Mouse (Mus musculus) hindbrain, embryonic 14.5 days (tissue): ENCODE data around the gene Mrpl53. TPM values are rescaled to one million over a fixed set of nuclear protein-coding genes. Genes with fewer than 3 reads are reported as not detected.
A peak's percentile ranks its signal among the peaks of the same experiment; 100 is the strongest.

Experiments used
- ATAC-seq: fragments of 200-750 bp; cut with Nextera tagmentation; 2 replicates; pipeline ENCODE4 v1.8.0; 2017; ENCODE audit warnings: moderate number of reproducible peaks, mild to moderate bottlenecking, moderate TSS enrichment, moderate library complexity; ENCODE audit not compliant: low FRiP score
- DNase-seq: peaks from one replicate; pipeline ENCODE4 v3.0.0-alpha.2; 2015; ENCODE audit warnings: low spot score
- H3K27ac ChIP-seq: fragments of 300-500 bp; sonication (generic); 2 replicates; pipeline ENCODE4 v1.5.1; 2014; ENCODE audit warnings: mild to moderate bottlenecking, moderate library complexity
- H3K27me3 ChIP-seq: fragments of 300-500 bp; sonication (generic); 2 replicates; pipeline ENCODE4 v1.6.1; 2014; ENCODE audit warnings: mild to moderate bottlenecking, low read length, mixed read lengths; ENCODE audit not compliant: control insufficient read depth, insufficient read depth
- H3K36me3 ChIP-seq: fragments of 300-500 bp; sonication (generic); replicated peaks from 2 replicates; pipeline ENCODE4 v1.6.1; 2014; ENCODE audit not compliant: control insufficient read depth, insufficient read depth
- H3K4me1 ChIP-seq: fragments of 300-500 bp; sonication (generic); replicated peaks from 2 replicates; pipeline ENCODE4 v1.6.1; 2014; ENCODE audit warnings: antibody characterized with exemption, low read length, mixed read lengths; ENCODE audit not compliant: control insufficient read depth, insufficient read depth
- H3K4me2 ChIP-seq: fragments of 300-500 bp; sonication (generic); replicated peaks from 2 replicates; pipeline ENCODE4 v1.6.1; 2014; ENCODE audit warnings: mild to moderate bottlenecking, moderate library complexity
- H3K4me3 ChIP-seq: fragments of 300-500 bp; sonication (generic); replicated peaks from 2 replicates; pipeline ENCODE4 v1.5.1; 2014; ENCODE audit warnings: mild to moderate bottlenecking, low read length
- H3K9ac ChIP-seq: fragments of 300-500 bp; sonication (generic); 2 replicates; pipeline ENCODE4 v1.6.1; 2014
- H3K9me3 ChIP-seq: fragments of 300-500 bp; sonication (generic); 2 replicates; pipeline ENCODE4 v1.6.1; 2016; ENCODE audit warnings: low read length; ENCODE audit not compliant: control insufficient read depth
- WGBS: fragments of 180-500 bp; shearing (Covaris S2); extraction: QIAGEN DNeasy Blood & Tissue Kit; methylation state at CpG from one replicate; pipeline ENCODE4 v1.1.7; 2014; 5-methylcytosine and 5-hydroxymethylcytosine counted together
- polyA plus RNA-seq: library from polyadenylated mRNA; unstranded; fragments of >200 nt; fragmentation: Nextera tagmentation; extraction: Ambion mirVana; gene quantifications from 2 replicates; pipeline ENCODE4 v1.2.1, GENCODE M21; 2014

Mrpl53 gene
- polyA plus RNA-seq, 1 experiment from 2014 or later = 129 TPM

DNA sequence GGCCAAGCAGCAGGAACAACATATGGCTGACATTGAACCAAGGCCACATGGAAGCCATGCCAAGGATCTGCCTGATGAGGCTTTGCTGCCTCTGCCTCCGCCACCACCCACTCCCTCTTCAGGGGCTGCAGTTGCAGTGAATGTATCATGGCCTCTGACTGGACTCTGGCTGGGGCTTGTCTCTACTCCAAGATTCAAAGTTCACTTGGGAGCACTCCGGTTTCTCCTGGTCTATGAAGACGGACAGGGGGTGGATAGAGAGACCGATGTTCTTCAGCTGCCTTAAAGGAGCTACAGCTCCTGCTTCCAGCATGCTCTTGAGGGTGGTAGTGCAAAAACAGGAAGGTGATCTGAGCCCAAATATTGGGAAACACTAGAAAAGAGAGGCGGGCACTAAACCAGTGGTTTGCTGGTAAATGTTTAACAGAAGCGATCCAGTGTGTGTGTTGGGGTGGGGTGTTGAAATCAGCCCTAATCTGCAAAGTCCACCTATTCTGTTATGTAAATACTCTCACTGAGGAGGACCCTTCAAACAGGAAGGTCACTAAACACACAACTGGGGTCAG, 22.7 kb downstream of the Mrpl53 start:
- no peak for ATAC-seq
- WGBS = 81% methylated on average over 6 of the region's 6 CpGs
- H3K4me3 ChIP-seq = no peak overlapping the region
- H3K9ac ChIP-seq = no peak overlapping the region
- peaks cover 6% of the 10 kb centered on the region; the same call in 1 of the 2 replicates for H3K27me3 ChIP-seq
- no peak for DNase-seq
- no peaks in the 10 kb centered on the region for H3K4me1 ChIP-seq
- H3K4me2 ChIP-seq = no peak overlapping the region
- no peaks in the 10 kb centered on the region for H3K36me3 ChIP-seq
- no peaks in the 10 kb centered on the region for H3K9me3 ChIP-seq
- H3K27ac ChIP-seq = no peak overlapping the region

DNA sequence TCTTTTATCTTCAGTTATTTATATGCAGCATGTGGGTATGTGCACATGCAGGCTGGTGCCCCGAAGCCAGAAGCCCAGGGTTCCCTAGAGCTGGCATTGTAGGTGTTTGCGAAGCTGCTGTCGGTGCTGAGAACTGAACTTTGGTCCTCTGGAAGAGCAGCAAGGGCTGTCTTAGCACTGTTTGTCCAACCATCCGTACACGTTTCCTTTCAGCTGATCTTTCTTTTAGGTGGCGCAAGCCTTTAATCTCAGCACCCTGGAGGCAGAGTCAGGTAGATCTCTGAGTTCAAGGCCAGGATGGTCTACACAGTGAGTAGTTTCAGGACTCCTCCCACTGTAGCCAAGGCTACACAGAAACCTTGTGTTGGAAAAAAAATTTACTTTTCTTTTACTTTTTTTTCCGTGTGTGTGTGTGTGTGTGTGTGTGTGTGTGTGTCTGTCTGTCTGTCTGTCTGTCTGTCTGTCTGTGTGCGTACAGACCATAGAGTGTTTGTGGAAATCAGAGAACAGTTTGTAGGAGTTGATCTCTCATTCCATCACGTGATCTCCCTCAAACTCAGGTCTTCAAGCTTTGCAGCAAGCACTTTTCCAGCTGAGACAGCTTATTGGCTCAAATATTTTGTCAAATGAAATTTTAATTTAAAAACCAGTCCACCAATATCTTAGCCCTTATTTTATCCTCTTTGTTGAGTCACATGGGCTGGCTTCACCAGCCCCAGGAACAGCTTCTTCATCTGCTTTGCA, 23.5 kb downstream of the Mrpl53 start:
- no peak for ATAC-seq
- WGBS = 90% methylated on average over 9 of the region's 9 CpGs

DNA sequence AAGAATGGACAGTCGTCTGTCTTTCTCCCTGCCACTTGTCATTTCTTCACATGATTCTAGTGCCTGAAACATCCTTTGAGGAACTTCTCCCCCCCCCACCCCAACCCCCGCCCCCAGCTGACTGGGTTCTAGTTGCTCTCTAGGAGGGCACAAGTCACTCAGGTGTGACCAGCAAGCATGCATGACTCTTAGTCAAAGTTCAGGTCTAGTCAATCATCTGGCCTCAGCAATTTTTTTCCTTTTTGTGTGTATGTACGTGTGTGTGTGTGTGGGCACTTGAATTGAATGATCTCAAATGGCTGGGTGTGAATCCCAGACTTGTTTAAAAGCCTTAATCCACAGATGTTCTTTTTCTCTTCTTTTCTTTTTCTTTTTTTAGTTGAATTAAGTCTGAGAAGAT, 25.4 kb downstream of the Mrpl53 start:
- ATAC-seq = no peak
- Histone ChIP-seq H3K4me2 (no peak overlapping the region), H3K4me1 (peaks cover 18% of the 10 kb centered on the region), H3K36me3 (no peaks in the 10 kb centered on the region), H3K4me3 (no peak overlapping the region), H3K9ac (no peak overlapping the region), H3K27me3 (peaks cover 6% of the 10 kb centered on the region; the same call in 1 of the 2 replicates), H3K9me3 (no peaks in the 10 kb centered on the region), H3K27ac (no peak overlapping the region)
- no peak for DNase-seq
- WGBS = 70% methylated on average over 3 of the region's 3 CpGs

More for the DNA sequence above, 23.5 kb downstream of the Mrpl53 start:
- no peaks in the 10 kb centered on the region for H3K36me3 ChIP-seq
- H3K9ac ChIP-seq = no peak overlapping the region
- H3K4me2 ChIP-seq = no peak overlapping the region
- H3K4me3 ChIP-seq = no peak overlapping the region
- H3K4me1 ChIP-seq = peaks cover 5% of the 10 kb centered on the region; the same call in 1 of the 2 replicates
- H3K27ac ChIP-seq = no peak overlapping the region
- no peak for DNase-seq
- no peaks in the 10 kb centered on the region for H3K9me3 ChIP-seq
- H3K27me3 ChIP-seq = peaks cover 6% of the 10 kb centered on the region; the same call in 1 of the 2 replicates

DNA sequence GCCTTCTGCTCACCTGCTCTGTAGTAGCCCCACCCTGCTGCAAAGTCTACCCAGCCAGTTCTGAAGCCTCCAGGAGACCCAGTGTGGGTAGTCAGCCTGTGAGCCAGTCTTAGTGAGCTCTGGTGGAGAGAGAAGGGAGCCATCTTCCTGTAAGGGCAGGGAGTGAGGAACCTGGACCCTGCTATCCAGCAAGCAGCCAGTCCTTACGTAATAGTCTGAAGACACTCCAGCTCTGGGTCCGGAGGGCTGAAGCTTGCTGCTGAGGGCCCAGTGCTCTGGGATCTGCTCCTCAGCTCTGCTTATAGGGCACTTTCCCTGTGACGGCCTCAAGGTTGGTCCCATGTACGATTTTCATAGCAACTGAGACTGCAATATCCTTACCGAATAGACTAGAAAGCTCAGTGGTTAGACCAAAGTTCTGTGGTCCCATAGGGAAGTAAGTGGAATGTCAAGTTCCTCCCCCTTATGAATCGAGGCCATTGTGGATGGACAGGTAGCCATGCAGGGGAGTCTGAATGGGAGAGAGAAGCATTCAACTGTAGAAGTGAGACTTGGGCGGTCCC, 26.2 kb downstream of the Mrpl53 start, which contains the start of gene Rtkn:
Gene Rtkn, plus strand, starts transcription at position 513 of the 563 bp plus-strand sequence.
- Histone ChIP-seq H3K9ac (peak within 1 kb of the TSS; percentile 45), H3K27ac (peak within 1 kb of the TSS; percentile 89; the same call in 1 of the 2 replicates), H3K36me3 (no peaks in the 10 kb centered on the region), H3K27me3 (peaks cover 6% of the 10 kb centered on the region; the same call in 1 of the 2 replicates), H3K4me1 (peaks cover 18% of the 10 kb centered on the region), H3K4me2 (peak within 1 kb of the TSS; percentile 59), H3K4me3 (peak within 1 kb of the TSS; percentile 13), H3K9me3 (no peaks in the 10 kb centered on the region)
- DNase-seq (no peak), ATAC-seq (no peak)
- 68% methylated on average over 7 of the region's 7 CpGs for WGBS

DNA sequence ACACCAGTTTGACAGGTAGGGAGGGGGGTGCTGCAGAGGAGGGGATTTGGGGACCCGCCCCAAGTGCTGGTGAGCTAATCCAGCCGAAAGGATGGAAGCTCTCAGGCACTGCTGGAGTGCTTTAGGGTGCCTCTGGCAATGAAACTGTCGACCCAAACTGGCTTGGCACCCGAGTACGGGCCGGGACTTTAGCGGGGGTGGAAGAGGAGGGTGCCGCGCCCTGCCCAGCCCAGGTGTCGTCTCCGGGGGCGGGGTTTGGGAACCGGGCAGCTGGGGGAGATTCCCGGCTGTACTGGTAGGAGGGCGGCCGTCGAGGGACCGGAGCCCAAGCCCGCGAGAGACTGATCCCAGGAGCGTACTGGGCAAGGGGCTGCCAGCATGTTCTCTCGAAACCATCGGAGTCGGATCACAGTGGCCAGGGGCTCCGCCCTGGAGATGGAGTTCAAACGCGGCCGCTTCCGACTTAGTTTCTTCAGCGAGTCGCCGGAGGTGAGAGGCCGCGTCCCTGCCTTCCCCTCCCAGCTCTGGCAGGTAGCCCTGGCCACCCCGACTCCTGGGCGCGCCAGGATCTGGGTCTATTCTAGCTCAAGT, 26.8 kb downstream of the Mrpl53 start:
- no peak for ATAC-seq

DNA sequence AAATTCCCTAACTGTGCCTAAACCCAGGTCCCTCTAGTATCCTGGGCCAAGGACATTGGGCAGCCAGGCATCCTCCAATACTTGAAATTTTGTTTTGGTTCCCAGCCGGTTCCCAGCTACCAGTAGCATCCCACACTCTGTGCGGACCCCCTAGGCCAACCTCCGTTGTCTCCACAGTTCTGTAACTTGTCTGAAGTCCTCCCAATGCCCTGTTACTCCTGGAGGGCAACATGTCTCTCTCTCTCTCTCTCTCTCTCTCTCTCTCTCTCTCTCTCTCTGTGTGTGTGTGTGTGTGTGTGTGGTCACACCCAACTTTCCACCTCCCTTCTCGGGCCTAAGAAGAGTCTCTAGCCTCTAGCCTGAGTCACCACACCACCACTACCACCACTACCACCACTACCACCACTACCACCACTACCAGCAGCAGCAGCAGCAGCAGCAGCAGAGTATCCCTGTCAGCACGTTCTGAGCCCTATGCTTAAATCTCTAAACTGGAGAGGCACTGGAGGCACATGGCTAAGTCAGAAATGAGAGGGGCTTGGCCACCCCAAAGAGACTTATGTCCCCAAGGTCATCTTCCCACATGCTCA, 27.5 kb downstream of the Mrpl53 start:
- peak overlapping the region; percentile 64 for H3K9ac ChIP-seq
- peaks cover 18% of the 10 kb centered on the region for H3K4me1 ChIP-seq
- peak overlapping the region; percentile 89 for H3K27ac ChIP-seq
- DNase-seq (no peak), ATAC-seq (no peak)
- H3K27me3 ChIP-seq = peaks cover 6% of the 10 kb centered on the region; the same call in 1 of the 2 replicates
- peak overlapping the region; percentile 36 for H3K4me3 ChIP-seq
- no peaks in the 10 kb centered on the region for H3K9me3 ChIP-seq
- no peaks in the 10 kb centered on the region for H3K36me3 ChIP-seq
- WGBS = 14% methylated on average over 5 of the region's 5 CpGs
- peak overlapping the region; percentile 59 for H3K4me2 ChIP-seq

More for the DNA sequence above, 26.8 kb downstream of the Mrpl53 start:
- DNase-seq = no peak
- no peak overlapping the region for H3K27ac ChIP-seq
- peak overlapping the region; percentile 45 for H3K9ac ChIP-seq
- peaks cover 6% of the 10 kb centered on the region; the same call in 1 of the 2 replicates for H3K27me3 ChIP-seq
- no peaks in the 10 kb centered on the region for H3K9me3 ChIP-seq
- peaks cover 18% of the 10 kb centered on the region for H3K4me1 ChIP-seq
- WGBS = 4% methylated on average over 37 of the region's 37 CpGs
- H3K4me3 ChIP-seq = peak overlapping the region; percentile 13
- H3K36me3 ChIP-seq = no peaks in the 10 kb centered on the region
- peak overlapping the region; percentile 59 for H3K4me2 ChIP-seq

DNA sequence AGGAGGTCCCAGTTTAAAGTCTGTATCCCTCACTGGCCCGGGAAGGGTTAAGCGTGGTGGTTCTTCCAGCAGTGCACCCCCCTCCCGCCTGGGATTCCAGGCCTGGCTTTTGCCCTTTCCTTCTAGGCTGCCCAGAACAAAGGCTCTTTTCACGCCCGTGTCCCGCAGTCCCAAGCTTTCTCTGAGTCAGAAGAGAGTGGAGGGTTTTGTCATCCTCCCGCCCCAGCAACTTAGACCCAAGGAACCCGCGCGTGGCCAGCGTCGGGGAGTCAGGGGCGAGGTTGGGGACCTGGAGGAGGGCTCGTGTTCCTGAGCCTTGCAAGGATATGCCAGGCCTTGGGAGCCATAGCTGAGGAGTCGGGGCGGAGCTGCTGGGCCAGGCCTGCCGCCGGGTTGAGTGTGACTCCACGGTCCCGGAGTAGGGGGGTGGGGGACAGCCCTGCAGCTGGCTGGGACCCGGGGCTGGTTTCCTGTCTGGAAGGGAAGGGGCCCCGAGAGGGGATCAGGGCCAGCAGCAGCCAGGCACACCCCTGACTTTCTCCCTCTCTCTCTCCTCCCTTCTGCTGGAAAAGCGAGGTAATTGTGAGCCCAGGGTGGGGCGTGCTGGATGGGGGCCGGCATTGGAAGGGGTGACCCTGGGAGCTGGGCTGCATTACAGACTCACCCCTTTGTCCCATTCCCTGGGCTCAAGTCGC, 28.2 kb downstream of the Mrpl53 start:
- under 1% methylated on average over 25 of the region's 26 CpGs for WGBS
- Histone ChIP-seq H3K9ac (peak overlapping the region; percentile 64), H3K36me3 (no peaks in the 10 kb centered on the region), H3K4me1 (peaks cover 21% of the 10 kb centered on the region), H3K27ac (peak overlapping the region; percentile 89), H3K4me2 (peak overlapping the region; percentile 59), H3K9me3 (no peaks in the 10 kb centered on the region), H3K27me3 (peaks cover 6% of the 10 kb centered on the region; the same call in 1 of the 2 replicates), H3K4me3 (peak overlapping the region; percentile 36)
- ATAC-seq (peak; percentile 73), DNase-seq (peak; percentile 59)

DNA sequence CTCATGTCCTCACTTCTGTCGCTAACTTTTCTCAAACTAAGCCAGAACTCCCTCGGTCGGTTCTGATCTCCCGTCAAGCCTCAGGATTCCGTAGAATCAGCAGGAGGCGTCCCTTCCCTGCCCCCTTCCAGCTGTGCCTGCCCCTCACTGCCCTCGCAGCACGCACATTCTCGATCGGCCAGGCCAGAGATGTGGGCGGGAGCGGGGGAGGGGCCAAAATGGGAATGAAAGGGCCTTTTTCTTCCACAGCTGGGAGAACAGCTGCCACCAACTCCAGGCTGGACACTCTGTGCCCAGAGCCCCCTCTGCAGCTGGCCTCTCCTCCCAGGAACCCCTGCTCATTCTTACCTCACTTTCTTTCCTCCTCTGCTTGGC, 28.7 kb downstream of the Mrpl53 start:
- Histone ChIP-seq H3K4me1 (peaks cover 27% of the 10 kb centered on the region), H3K9me3 (no peaks in the 10 kb centered on the region), H3K9ac (peak overlapping the region; percentile 64), H3K4me3 (peak overlapping the region; percentile 36), H3K27ac (peak overlapping the region; percentile 89), H3K36me3 (no peaks in the 10 kb centered on the region), H3K4me2 (peak overlapping the region; percentile 59), H3K27me3 (peaks cover 6% of the 10 kb centered on the region; the same call in 1 of the 2 replicates)
- peak; percentile 54 for DNase-seq
- ATAC-seq = peak; percentile 43; the same call in 1 of the 2 replicates
- 0% methylated on average over 12 of the region's 12 CpGs for WGBS
